Comparison of ENCODE assay signal across 8 mouse cellular contexts in genomic region chr11:76647500-76647899, GRCm38 (mm10). TPM values are rescaled to one million over a fixed set of nuclear protein-coding genes. Genes with fewer than 3 reads are reported as not detected.
DNase-seq lines count a peak whose midpoint lies in the region; ATAC-seq and TF ChIP-seq lines count a peak whose summit lies in the region.

No protein-coding gene starts in this region.

- peak; percentile 82 for TF ChIP-seq RAD21 in MEL (IDR thresholded peaks at IDR 0.05; ENCODE audit: low read depth, low read length)

- no peaks in the 10 kb centered on the region for H3K79me2 ChIP-seq in MEL (ENCODE audit: control insufficient read depth, insufficient read depth, low read length, poor library complexity)

- H3K9ac ChIP-seq in MEL (ENCODE audit: control insufficient read depth, low read depth, low read length, poor library complexity, severe bottlenecking) = no peak overlapping the region
- no peak overlapping the region for H3K9ac ChIP-seq in hindbrain, embryonic 11.5 days (ENCODE audit: low read depth, low read length)

- TF ChIP-seq POLR2A in MEL (IDR thresholded peaks at IDR 0.05; ENCODE audit: control insufficient read depth in 1 of 2, insufficient read depth in 1 of 2, low read depth in 1 of 2, low read length in 2 of 2, poor library complexity in 1 of 2) = no peak
- TF ChIP-seq POLR2A in cerebellum, adult 2 months (IDR thresholded peaks at IDR 0.05; ENCODE audit: borderline replicate concordance, insufficient read depth, low read length) = no peak

- WGBS in cerebellum, adult 2 months = 6% methylated on average over 9 of the region's 9 CpGs
- 12% methylated on average over 9 of the region's 9 CpGs for WGBS in hindbrain, embryonic 11.5 days

- no peak overlapping the region for H3K27ac ChIP-seq in MEL (ENCODE audit: control insufficient read depth, low read depth, low read length)
- no peak overlapping the region for H3K27ac ChIP-seq in cerebellum, adult 2 months (ENCODE audit: insufficient read depth, low read length)
- H3K27ac ChIP-seq in hindbrain, embryonic 11.5 days (ENCODE audit: low read depth, low read length) = no peak overlapping the region

- TF ChIP-seq EP300 in MEL (IDR thresholded peaks at IDR 0.05; ENCODE audit: low read depth in 1 of 2, low read length in 2 of 2) = no peak

- peaks cover 2 to 7% of the 10 kb centered on the region in 2 experiments; a peak in 3 of 4 replicates for H3K27me3 ChIP-seq in MEL (ENCODE audit: control insufficient read depth in 1 of 2, insufficient read depth in 2 of 2, low read length in 2 of 2)
- no peaks in the 10 kb centered on the region; the same call in 1 of the 2 replicates for H3K27me3 ChIP-seq in cerebellum, adult 2 months (ENCODE audit: control insufficient read depth, insufficient read depth, low read length)
- no peaks in the 10 kb centered on the region for H3K27me3 ChIP-seq in hindbrain, embryonic 11.5 days (ENCODE audit: control insufficient read depth, insufficient read depth, low read length)

- H3K4me2 ChIP-seq in hindbrain, embryonic 11.5 days (replicated peaks; ENCODE audit: low read depth, low read length) = peak overlapping the region; percentile 14; the same call in 1 of the 2 replicates

- DNase-seq in MEL (ENCODE audit: low read depth, low spot score) = peak; percentile 87
- DNase-seq in cerebellum, adult 2 months = peak; percentile 67 to 78
- DNase-seq in forelimb bud, embryonic 11.5 days (ENCODE audit: low read depth, low spot score) = peak; percentile 86
- DNase-seq in hindbrain, embryonic 11.5 days (ENCODE audit: low spot score) = peak; percentile 87
- DNase-seq in layer of hippocampus, postnatal 10 days (ENCODE audit: low spot score in 2 of 2) = peak; percentile 85 to 87
- DNase-seq in lung, postnatal 14 days = peak; percentile 78
- peak; percentile 90 for DNase-seq in retina, embryonic 14.5 days (ENCODE audit: low spot score)
- DNase-seq in thymus, postnatal 25 days = peak; percentile 73

- ATAC-seq in hindbrain, embryonic 11.5 days (ENCODE audit: low FRiP score) = no peak

- no peak overlapping the region for H3K4me3 ChIP-seq in MEL (ENCODE audit: control insufficient read depth in 1 of 2, insufficient read depth in 1 of 2, low read depth in 2 of 2, low read length in 2 of 2)
- peak overlapping the region; percentile 12 for H3K4me3 ChIP-seq in cerebellum, adult 2 months (replicated peaks; ENCODE audit: insufficient read depth, low read depth, low read length)
- H3K4me3 ChIP-seq in hindbrain, embryonic 11.5 days (ENCODE audit: low read depth, low read length) = no peak overlapping the region

- TF ChIP-seq CTCF in MEL (IDR thresholded peaks at IDR 0.05 in 2 of 3, conservative IDR thresholded peaks at IDR 0.05 in 1 of 3; ENCODE audit: control insufficient read depth in 1 of 3, insufficient read depth in 1 of 3, low read depth in 2 of 3, low read length in 3 of 3, poor library complexity in 1 of 3, severe bottlenecking in 1 of 3) = peak; percentile 90 to 95 (median 94)
- peak; percentile 80 for TF ChIP-seq CTCF in cerebellum, adult 2 months (IDR thresholded peaks at IDR 0.05; ENCODE audit: borderline replicate concordance, insufficient read depth, low read depth, low read length)

- H3K9me3 ChIP-seq in MEL (replicated peaks; ENCODE audit: insufficient read depth, low read length) = no peaks in the 10 kb centered on the region
- H3K9me3 ChIP-seq in hindbrain, embryonic 11.5 days (ENCODE audit: control insufficient read depth, low read length) = no peaks in the 10 kb centered on the region

- H3K36me3 ChIP-seq in MEL (ENCODE audit: control insufficient read depth in 1 of 2, insufficient read depth in 2 of 2, low read length in 2 of 2) = no peaks in the 10 kb centered on the region
- H3K36me3 ChIP-seq in hindbrain, embryonic 11.5 days (ENCODE audit: control insufficient read depth, insufficient read depth, low read length) = no peaks in the 10 kb centered on the region

- H3K4me1 ChIP-seq in MEL (ENCODE audit: control insufficient read depth in 1 of 2, insufficient read depth in 2 of 2, low read length in 2 of 2) = no peaks in the 10 kb centered on the region
- peaks cover 5% of the 10 kb centered on the region for H3K4me1 ChIP-seq in cerebellum, adult 2 months (ENCODE audit: control insufficient read depth, insufficient read depth, low read length)
- peaks cover 3% of the 10 kb centered on the region for H3K4me1 ChIP-seq in hindbrain, embryonic 11.5 days (replicated peaks; ENCODE audit: control insufficient read depth, insufficient read depth, low read length)

TF ChIP-seq in MEL, 35 proteins besides CTCF, POLR2A, EP300 and RAD21:
- no peak for TF ChIP-seq ZNF384 (IDR thresholded peaks at IDR 0.05; ENCODE audit: low read depth, low read length)
- peak; percentile 88 for TF ChIP-seq SMC3 (IDR thresholded peaks at IDR 0.05; ENCODE audit: low read depth, low read length)
- peak; percentile 42; the same call in 1 of the 2 replicates for TF ChIP-seq ZC3H11A (IDR thresholded peaks at IDR 0.05; ENCODE audit: low read depth, low read length)
- TF ChIP-seq MEF2A (IDR thresholded peaks at IDR 0.05; ENCODE audit: extremely low read depth, insufficient replicate concordance, low read depth, low read length, poor library complexity, severe bottlenecking) = no peak

RNA-seq across cellular contexts. Expression of gene Bhlha9, which starts 24.8 kb away (rescaled TPM):
- total RNA-seq in MEL (2012; rRNA removed) = not detected in 2 replicates
- polyA plus RNA-seq in MEL (2012; ENCODE audit: insufficient read depth in 1 of 2, insufficient read length in 2 of 2, low read depth in 1 of 2, low replicate concordance in 2 of 2, missing spikeins in 1 of 2) = not detected
- polyA plus RNA-seq in cerebellum, adult 2 months (2012; rRNA removed) = 3.0 and 4.3 TPM in 2 replicates
- polyA plus RNA-seq in hindbrain, embryonic 11.5 days (2014; fragmentation: Nextera tagmentation; extraction: Ambion mirVana) = 0.19 TPM in 1 of 2 replicates, not detected in the other
- 1 to 10 TPM; 3.8 to 5.4 TPM for total RNA-seq in layer of hippocampus, postnatal 10 days (2021)

RNA-seq across cellular contexts. Expression of gene Abr, which starts 25.4 kb away (rescaled TPM):
- 3.3 and 3.8 TPM in 2 replicates for total RNA-seq in MEL (2012; rRNA removed)
- 1 to 10 TPM in 1 of 2 experiments, not detected in 1; 8.8 TPM for polyA plus RNA-seq in MEL (2012; ENCODE audit: insufficient read depth in 1 of 2, insufficient read length in 2 of 2, low read depth in 1 of 2, low replicate concordance in 2 of 2, missing spikeins in 1 of 2)
- polyA plus RNA-seq in cerebellum, adult 2 months (2012; rRNA removed) = 168 and 170 TPM in 2 replicates
- 35.8 and 41.7 TPM in 2 replicates for polyA plus RNA-seq in hindbrain, embryonic 11.5 days (2014; fragmentation: Nextera tagmentation; extraction: Ambion mirVana)
- 100 to 1,000 TPM; 299 to 308 TPM for total RNA-seq in layer of hippocampus, postnatal 10 days (2021)

RNA-seq across cellular contexts. Expression of gene Trarg1, which starts 32.1 kb away (rescaled TPM):
- total RNA-seq in MEL (2012; rRNA removed) = not detected in 2 replicates
- not detected for polyA plus RNA-seq in MEL (2012; ENCODE audit: insufficient read depth in 1 of 2, insufficient read length in 2 of 2, low read depth in 1 of 2, low replicate concordance in 2 of 2, missing spikeins in 1 of 2)
- polyA plus RNA-seq in cerebellum, adult 2 months (2012; rRNA removed) = 0.21 and 0.38 TPM in 2 replicates
- 0.14 TPM in 1 of 2 replicates, not detected in the other for polyA plus RNA-seq in hindbrain, embryonic 11.5 days (2014; fragmentation: Nextera tagmentation; extraction: Ambion mirVana)
- under 1 TPM; 0.60 to 0.62 TPM for total RNA-seq in layer of hippocampus, postnatal 10 days (2021)
